Mouse (Mus musculus): Measurements from ENCODE around the gene Bax. TPM values are rescaled to one million over a fixed set of nuclear protein-coding genes. Genes with fewer than 3 reads are reported as not detected.
A peak's percentile ranks its signal among the peaks of the same experiment; 100 is the strongest.

Bax gene
- polyA plus RNA-seq, 1 experiment = 143 TPM

DNA sequence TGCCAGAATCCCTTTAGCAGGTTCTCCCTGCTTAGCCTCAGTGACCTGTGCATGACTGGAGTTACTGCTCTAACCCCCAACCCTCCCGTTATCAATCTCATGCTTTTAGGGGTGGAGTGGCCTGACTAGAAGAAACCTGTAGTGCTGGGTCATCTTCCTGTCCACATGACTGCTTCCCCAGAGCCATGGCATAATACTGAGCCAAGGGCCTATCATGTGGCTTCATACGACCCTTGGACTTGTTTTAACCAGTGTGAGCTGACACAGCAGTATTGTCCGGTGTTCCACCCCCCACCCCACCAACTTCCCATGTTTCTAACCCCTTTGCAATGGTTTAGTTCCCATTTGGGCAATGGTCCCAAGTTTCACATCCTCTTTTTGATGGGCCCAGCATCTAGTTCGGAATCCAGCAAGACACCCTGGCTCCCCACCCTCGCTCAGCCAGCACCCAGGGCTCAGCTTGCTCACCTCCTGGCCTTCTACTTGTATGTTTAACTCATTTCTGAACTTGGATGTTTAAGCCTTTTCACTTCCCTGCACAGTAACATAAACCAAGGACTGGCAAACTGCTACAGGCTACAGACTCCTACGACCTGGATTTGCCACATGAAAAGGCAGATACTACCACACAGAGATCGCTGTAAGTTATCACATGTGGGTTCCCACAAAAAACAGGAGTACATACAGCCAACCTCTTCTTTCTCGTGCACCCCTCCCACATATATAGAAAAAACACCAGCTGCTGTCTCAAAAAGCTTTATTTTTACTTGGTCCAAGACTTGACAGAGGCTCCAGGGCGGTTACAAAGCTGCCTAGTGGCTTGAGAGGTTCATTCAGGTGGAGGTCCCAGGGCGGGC, 9.3 kb downstream of the Bax start:
- peaks cover 4% of the 10 kb centered on the region; the same call in 1 of the 2 replicates for H3K4me1 ChIP-seq (ENCODE audit: control insufficient read depth, insufficient read depth, low read length)
- H3K27ac ChIP-seq (ENCODE audit: control insufficient read depth, insufficient read depth, low read depth, low read length, poor library complexity) = peak overlapping the region; percentile 59
- H3K4me3 ChIP-seq (replicated peaks; ENCODE audit: control insufficient read depth, low read depth, low read length) = peak overlapping the region; percentile 51
- 24% methylated on average over 10 of the region's 10 CpGs for WGBS
- TF ChIP-seq POLR2A (IDR thresholded peaks at IDR 0.05; ENCODE audit: borderline replicate concordance, control insufficient read depth, low read depth, low read length) (no peak), CTCF (IDR thresholded peaks at IDR 0.05; ENCODE audit: control insufficient read depth, insufficient read depth, low read length) (no peak)

DNA sequence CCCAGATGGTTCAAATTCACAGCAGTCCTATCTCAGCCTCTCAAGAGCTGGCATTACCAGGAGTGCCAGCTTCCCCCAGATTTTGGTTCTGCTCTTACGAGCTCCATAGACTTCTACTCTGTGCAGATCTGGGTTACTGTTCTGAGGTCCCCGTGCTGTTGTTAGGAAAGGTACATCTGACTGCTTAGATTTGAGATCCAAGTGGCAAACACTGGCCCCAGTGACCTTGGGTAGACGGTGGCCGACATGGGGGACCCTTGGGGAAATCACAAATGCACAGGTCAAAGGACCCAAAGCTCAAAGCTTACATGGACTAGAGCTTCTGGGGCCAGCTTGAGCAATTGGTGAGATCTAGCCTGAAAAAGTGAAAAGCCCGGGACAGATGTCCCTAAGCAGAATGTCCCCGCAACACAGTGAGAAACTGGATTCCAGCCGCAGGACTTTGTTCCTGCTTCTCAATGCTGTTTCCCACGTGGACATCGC, 9.9 kb downstream of the Bax start:
- WGBS = 49% methylated on average over 9 of the region's 9 CpGs
- peaks cover 4% of the 10 kb centered on the region; the same call in 1 of the 2 replicates for H3K4me1 ChIP-seq (ENCODE audit: control insufficient read depth, insufficient read depth, low read length)
- no peak overlapping the region for H3K4me3 ChIP-seq (replicated peaks; ENCODE audit: control insufficient read depth, low read depth, low read length)
- H3K27ac ChIP-seq (ENCODE audit: control insufficient read depth, insufficient read depth, low read depth, low read length, poor library complexity) = peak overlapping the region; percentile 59
- TF ChIP-seq CTCF (IDR thresholded peaks at IDR 0.05; ENCODE audit: control insufficient read depth, insufficient read depth, low read length) (no peak), POLR2A (IDR thresholded peaks at IDR 0.05; ENCODE audit: borderline replicate concordance, control insufficient read depth, low read depth, low read length) (no peak)

DNA sequence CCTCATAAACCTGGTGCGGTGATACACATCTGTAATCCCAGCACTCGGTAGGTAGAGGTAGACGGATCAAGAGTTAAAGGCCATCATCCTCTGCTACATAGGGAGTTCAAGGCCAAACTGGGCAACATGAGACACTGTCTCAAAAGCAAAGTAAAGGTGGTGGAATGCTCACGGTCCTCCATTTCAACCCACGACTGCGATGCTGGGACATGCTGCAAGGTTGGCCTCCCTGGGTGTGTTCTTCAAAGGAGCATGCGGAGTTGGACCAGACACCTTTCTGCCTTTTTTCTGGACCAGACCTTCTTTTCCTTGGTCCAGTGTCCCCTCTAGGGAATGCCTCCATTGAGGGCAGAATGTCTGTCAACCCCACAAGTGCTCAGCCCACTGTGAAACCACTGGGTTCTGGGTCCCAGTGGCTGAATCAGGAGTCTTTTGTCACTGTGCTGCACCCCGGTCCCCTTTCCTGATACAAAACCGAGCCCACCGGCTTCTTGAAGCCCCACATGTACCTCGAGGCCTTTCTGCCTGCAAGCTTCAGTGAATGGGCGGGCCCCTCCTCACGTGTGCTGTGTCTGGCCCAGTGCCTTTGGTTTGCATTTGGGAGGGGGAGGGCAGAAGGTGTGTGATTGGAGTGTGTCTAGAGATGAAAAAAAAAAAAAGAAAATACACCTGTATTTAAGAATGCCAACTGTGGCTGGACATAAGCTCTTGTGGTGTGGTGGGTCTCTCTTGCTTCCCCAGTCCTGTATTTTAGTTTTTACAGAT, 10.6 kb downstream of the Bax start:
- peaks cover 4% of the 10 kb centered on the region; the same call in 1 of the 2 replicates for H3K4me1 ChIP-seq (ENCODE audit: control insufficient read depth, insufficient read depth, low read length)
- H3K4me3 ChIP-seq (replicated peaks; ENCODE audit: control insufficient read depth, low read depth, low read length) = no peak overlapping the region

DNA sequence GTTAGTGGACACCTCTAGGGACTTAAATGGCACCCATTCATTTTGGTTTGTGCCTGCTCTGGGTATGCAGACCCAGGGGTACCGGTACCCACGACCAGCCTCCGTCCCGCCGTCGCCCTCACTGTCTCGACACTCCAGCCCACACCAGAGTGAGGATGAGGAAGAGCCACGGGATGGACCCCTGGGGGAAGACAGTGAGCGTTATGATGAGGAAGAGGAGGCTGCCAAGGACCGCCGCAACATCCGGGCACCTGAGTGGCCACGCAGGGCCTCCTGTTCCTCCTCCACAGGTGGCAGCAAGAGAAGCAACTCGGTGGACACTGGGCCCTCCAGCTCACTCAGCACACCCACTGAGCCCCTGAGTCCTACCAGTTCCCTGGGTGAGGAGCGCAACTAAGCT, 11.7 kb downstream of the Bax start:
- Histone ChIP-seq H3K4me3 (replicated peaks; ENCODE audit: control insufficient read depth, low read depth, low read length) (no peak overlapping the region), H3K27ac (ENCODE audit: control insufficient read depth, insufficient read depth, low read depth, low read length, poor library complexity) (no peak overlapping the region), H3K4me1 (ENCODE audit: control insufficient read depth, insufficient read depth, low read length) (peaks cover 3% of the 10 kb centered on the region; the same call in 1 of the 2 replicates)
- WGBS = 88% methylated on average over 15 of the region's 15 CpGs
- TF ChIP-seq POLR2A (IDR thresholded peaks at IDR 0.05; ENCODE audit: borderline replicate concordance, control insufficient read depth, low read depth, low read length) = no peak
- TF ChIP-seq CTCF (IDR thresholded peaks at IDR 0.05; ENCODE audit: control insufficient read depth, insufficient read depth, low read length) = no peak

More for the DNA sequence above, 10.6 kb downstream of the Bax start:
- 81% methylated on average over 13 of the region's 13 CpGs for WGBS
- TF ChIP-seq CTCF (IDR thresholded peaks at IDR 0.05; ENCODE audit: control insufficient read depth, insufficient read depth, low read length) = no peak
- no peak for TF ChIP-seq POLR2A (IDR thresholded peaks at IDR 0.05; ENCODE audit: borderline replicate concordance, control insufficient read depth, low read depth, low read length)
- H3K27ac ChIP-seq (ENCODE audit: control insufficient read depth, insufficient read depth, low read depth, low read length, poor library complexity) = no peak overlapping the region

DNA sequence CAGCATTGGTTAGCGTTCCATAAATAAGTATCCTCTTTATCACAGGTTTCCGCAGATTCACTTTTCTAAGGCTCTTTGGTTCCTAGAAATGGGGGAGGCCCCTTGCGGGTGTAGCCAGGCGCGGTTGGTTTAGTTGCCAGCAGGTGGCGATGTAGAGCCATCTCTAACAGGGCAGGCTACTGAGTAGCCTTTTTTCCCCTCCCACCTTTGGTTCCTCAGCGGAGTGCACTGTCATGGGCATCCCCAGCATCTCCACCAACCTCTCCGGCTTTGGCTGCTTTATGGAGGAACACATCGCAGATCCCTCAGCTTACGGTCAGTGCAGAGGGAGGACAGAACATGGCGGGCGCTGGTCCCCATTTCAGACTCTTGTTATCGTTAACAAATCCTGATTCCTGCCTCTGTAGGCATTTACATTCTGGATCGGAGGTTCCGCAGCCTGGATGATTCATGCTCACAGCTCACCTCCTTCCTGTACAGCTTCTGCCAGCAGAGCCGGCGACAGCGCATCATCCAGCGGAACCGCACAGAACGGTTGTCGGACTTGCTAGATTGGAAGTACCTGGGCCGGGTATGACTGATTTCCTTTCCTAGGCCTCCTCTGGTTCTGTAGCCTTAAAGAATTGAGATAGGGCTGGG, 15.2 kb downstream of the Bax start:
- Histone ChIP-seq H3K4me1 (ENCODE audit: control insufficient read depth, insufficient read depth, low read length) (no peaks in the 10 kb centered on the region), H3K27ac (ENCODE audit: control insufficient read depth, insufficient read depth, low read depth, low read length, poor library complexity) (no peak overlapping the region), H3K4me3 (replicated peaks; ENCODE audit: control insufficient read depth, low read depth, low read length) (no peak overlapping the region)
- 59% methylated on average over 23 of the region's 23 CpGs for WGBS
- TF ChIP-seq CTCF (IDR thresholded peaks at IDR 0.05; ENCODE audit: control insufficient read depth, insufficient read depth, low read length) (peak; percentile 85), POLR2A (IDR thresholded peaks at IDR 0.05; ENCODE audit: borderline replicate concordance, control insufficient read depth, low read depth, low read length) (no peak)

DNA sequence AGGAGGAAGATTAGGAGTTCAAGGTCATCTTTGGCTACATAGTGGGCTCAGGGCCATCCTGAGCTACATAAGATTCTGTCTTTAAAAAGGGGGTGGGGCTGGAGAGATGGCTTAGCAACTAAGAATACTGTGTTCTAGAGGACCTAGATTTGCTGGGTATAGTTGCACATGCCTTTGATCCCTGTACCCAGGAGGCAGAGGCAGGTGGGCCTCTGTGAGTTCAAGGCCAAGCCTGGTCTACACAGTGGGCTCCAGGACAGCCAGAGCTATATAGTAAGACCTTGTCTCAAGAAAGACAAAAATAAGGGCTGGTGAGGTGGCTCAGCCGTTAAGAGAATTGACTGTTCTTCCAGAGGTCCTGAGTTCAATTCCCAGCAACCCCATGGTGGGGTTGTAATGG, 16.7 kb downstream of the Bax start:
- Histone ChIP-seq H3K4me1 (ENCODE audit: control insufficient read depth, insufficient read depth, low read length) (no peaks in the 10 kb centered on the region), H3K27ac (ENCODE audit: control insufficient read depth, insufficient read depth, low read depth, low read length, poor library complexity) (no peak overlapping the region), H3K4me3 (replicated peaks; ENCODE audit: control insufficient read depth, low read depth, low read length) (no peak overlapping the region)
- TF ChIP-seq POLR2A (IDR thresholded peaks at IDR 0.05; ENCODE audit: borderline replicate concordance, control insufficient read depth, low read depth, low read length) (no peak), CTCF (IDR thresholded peaks at IDR 0.05; ENCODE audit: control insufficient read depth, insufficient read depth, low read length) (no peak)
- 85% methylated on average over 1 of the region's 1 CpGs for WGBS

DNA sequence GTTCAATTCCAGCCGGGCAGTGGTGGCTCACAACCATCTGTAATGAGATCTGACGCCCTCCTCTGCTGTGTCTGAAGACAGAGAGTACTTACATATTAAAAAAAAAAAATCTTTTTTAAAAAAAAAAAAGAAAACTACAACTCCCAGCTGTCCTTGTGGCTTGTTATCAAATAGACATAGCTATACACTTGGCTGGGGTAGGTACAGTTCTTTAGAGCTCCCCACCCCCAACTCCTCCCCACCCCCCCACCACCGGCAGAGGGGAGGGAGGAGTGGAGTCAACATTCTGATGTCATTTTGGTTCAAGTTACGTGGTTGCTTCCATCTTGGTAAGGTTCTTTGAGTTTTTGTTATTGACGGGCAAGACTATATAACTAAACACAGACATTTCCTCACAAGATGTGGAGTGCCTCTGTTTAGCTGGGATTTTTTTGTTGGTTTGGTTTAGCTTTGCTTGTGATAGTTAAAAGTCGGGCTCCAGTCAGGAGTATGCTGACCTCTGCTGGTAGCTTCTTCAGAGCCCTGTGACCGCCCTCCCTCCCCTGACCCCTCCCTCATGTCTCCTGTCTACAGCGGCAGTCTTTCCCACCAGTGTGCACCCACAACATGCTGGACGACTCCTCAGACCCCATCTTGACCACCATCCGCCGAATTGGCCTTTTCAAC, 19.2 kb downstream of the Bax start:
- Histone ChIP-seq H3K27ac (ENCODE audit: control insufficient read depth, insufficient read depth, low read depth, low read length, poor library complexity) (no peak overlapping the region), H3K4me1 (ENCODE audit: control insufficient read depth, insufficient read depth, low read length) (no peaks in the 10 kb centered on the region), H3K4me3 (replicated peaks; ENCODE audit: control insufficient read depth, low read depth, low read length) (no peak overlapping the region)
- TF ChIP-seq POLR2A (IDR thresholded peaks at IDR 0.05; ENCODE audit: borderline replicate concordance, control insufficient read depth, low read depth, low read length) (no peak), CTCF (IDR thresholded peaks at IDR 0.05; ENCODE audit: control insufficient read depth, insufficient read depth, low read length) (peak; percentile 49)
- 41% methylated on average over 11 of the region's 11 CpGs for WGBS

Data from bone marrow, adult 2 months (tissue).